Mouse (Mus musculus): ENCODE data around the gene Ak2. TPM values are rescaled to one million over a fixed set of nuclear protein-coding genes. Genes with fewer than 3 reads are reported as not detected.
A peak's percentile ranks its signal among the peaks of the same experiment; 100 is the strongest.

The Ak2 gene
- polyA plus RNA-seq, 1 experiment from 2014 or later, result 276 TPM

DNA sequence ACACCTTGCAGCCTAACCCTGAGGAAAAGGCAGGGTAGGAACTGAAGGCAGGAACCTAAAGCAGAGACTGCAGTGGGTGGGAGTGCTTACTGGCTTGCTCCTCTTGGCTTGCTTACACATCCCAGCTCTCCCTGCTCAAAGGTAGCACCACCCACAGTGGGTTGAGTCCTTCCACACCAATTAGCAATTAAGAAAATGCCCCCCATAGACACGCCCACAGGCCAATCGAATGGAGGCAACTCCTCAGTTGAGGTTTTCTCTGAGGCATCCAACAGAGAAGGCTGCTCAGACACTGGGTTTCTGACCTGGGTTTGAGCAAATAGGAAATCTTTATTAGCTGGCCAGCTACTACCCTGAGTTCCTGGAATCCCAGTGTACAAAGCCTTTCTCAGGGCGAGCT, 2.8 kb upstream of the Ak2 start:
- Histone ChIP-seq H3K27me3 (ENCODE audit: insufficient read depth, low read length) (no peaks in the 10 kb centered on the region), H3K36me3 (replicated peaks; ENCODE audit: insufficient read depth, low read length) (no peaks in the 10 kb centered on the region)
- ATAC-seq, result no peak

GRCm38 (mm10) chr4:128989678-128990077, 2.1 kb upstream of the Ak2 start:
- ATAC-seq (no peak), DNase-seq (no peak)
- no peaks in the 10 kb centered on the region; the same call in 1 of the 2 replicates for H3K36me3 ChIP-seq (replicated peaks; ENCODE audit: insufficient read depth, low read length)
- no peak overlapping the region for H3K9ac ChIP-seq (replicated peaks)
- H3K9me3 ChIP-seq (ENCODE audit: low read length), result no peaks in the 10 kb centered on the region
- peak overlapping the region; percentile 36; the same call in 1 of the 2 replicates for H3K27ac ChIP-seq (ENCODE audit: low read depth)
- H3K4me3 ChIP-seq (ENCODE audit: low read depth, low read length), result no peak overlapping the region
- H3K4me1 ChIP-seq (ENCODE audit: insufficient read depth), result peaks cover 12% of the 10 kb centered on the region
- no peak for TF ChIP-seq CTCF (IDR thresholded peaks at IDR 0.05; ENCODE audit: low read depth)
- TF ChIP-seq EP300 (IDR thresholded peaks at IDR 0.05; ENCODE audit: low read depth), result no peak
- no peak overlapping the region for H3K4me2 ChIP-seq (ENCODE audit: low read depth, low read length)
- no peaks in the 10 kb centered on the region for H3K27me3 ChIP-seq (ENCODE audit: insufficient read depth, low read length)
- 63% methylated on average over 11 of the region's 11 CpGs for WGBS (ENCODE audit: insufficient replicate concordance)

More for the DNA sequence above, 2.8 kb upstream of the Ak2 start:
- H3K4me2 ChIP-seq (ENCODE audit: low read depth, low read length), result no peak overlapping the region
- 75% methylated on average over 3 of the region's 3 CpGs for WGBS (ENCODE audit: insufficient replicate concordance)
- no peaks in the 10 kb centered on the region for H3K9me3 ChIP-seq (ENCODE audit: low read length)
- DNase-seq, result no peak
- TF ChIP-seq CTCF (IDR thresholded peaks at IDR 0.05; ENCODE audit: low read depth) (no peak), EP300 (IDR thresholded peaks at IDR 0.05; ENCODE audit: low read depth) (no peak)
- peaks cover 10% of the 10 kb centered on the region for H3K4me1 ChIP-seq (ENCODE audit: insufficient read depth)
- H3K9ac ChIP-seq (replicated peaks), result no peak overlapping the region
- H3K4me3 ChIP-seq (ENCODE audit: low read depth, low read length), result no peak overlapping the region
- H3K27ac ChIP-seq (ENCODE audit: low read depth), result no peak overlapping the region; the same call in 1 of the 2 replicates

DNA sequence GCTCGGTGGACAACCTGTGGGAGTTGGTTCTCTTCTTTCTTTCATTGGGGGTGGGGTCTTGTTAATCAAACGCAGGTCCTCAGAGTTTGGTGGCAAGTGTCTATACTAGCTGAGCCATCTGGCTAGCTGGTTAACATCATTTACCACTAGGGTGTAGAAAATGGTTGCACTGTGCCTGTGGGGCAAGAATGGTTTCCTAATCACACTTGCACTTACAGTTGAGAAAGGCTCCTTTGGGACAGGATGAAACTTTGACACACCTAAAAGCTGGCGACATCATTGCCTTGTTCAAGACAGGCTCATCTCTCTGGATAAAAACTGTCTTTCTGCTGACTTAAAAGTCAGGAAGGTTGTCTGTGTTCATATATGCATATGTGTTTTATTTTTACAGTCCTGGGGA, 418 bp downstream of the Ak2 start:
- no peak overlapping the region for H3K9ac ChIP-seq (replicated peaks)
- peak overlapping the region; percentile 50 for H3K27ac ChIP-seq (ENCODE audit: low read depth)
- no peak overlapping the region for H3K4me3 ChIP-seq (ENCODE audit: low read depth, low read length)
- 78% methylated on average over 3 of the region's 3 CpGs for WGBS (ENCODE audit: insufficient replicate concordance)
- 0 out of 2 replicates have a peak overlapping the region, but pooled peaks have one; percentile 98 for H3K4me2 ChIP-seq (ENCODE audit: low read depth, low read length)
- H3K9me3 ChIP-seq (ENCODE audit: low read length), result no peaks in the 10 kb centered on the region
- H3K4me1 ChIP-seq (ENCODE audit: insufficient read depth), result peaks cover 32% of the 10 kb centered on the region
- peaks cover 7% of the 10 kb centered on the region; the same call in 1 of the 2 replicates for H3K36me3 ChIP-seq (replicated peaks; ENCODE audit: insufficient read depth, low read length)
- no peak for TF ChIP-seq EP300 (IDR thresholded peaks at IDR 0.05; ENCODE audit: low read depth)
- TF ChIP-seq CTCF (IDR thresholded peaks at IDR 0.05; ENCODE audit: low read depth), result 0 out of 2 replicates have a peak, but pooled peaks have one; percentile 8
- ATAC-seq, result no peak
- no peaks in the 10 kb centered on the region for H3K27me3 ChIP-seq (ENCODE audit: insufficient read depth, low read length)
- DNase-seq, result no peak

DNA sequence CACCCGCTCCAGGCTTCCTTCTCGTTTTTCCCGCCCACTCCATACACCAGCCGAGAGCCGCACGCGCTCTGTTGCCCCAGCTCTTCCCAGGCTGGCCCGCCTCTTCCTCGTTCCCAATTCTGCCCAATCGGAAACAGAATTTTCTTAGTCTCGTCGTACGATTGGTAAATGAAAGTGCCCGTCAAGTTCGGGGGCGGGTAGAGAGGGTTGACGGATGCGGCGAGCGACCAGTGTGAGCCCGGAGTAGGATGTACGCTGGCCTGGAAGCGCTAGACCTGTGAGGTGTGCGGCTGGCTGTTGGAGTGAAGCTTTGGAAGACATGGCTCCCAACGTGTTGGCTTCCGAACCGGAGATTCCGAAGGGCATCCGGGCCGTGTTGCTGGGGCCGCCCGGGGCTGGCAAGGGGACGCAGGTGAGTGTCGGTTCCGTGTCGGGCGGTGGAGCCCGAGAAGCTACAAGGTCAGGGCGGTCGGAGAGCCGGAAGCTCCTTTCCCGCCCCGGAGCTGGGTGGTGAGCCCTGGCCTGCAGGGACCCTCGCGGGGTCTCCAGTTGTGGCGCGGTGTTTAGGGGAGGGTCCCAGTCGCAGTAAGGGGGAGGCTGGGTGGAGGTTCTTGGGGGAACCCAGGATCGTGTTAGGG, 1.4 kb downstream of the Ak2 start:
- Histone ChIP-seq H3K9ac (replicated peaks) (peak overlapping the region; percentile 88), H3K36me3 (replicated peaks; ENCODE audit: insufficient read depth, low read length) (peaks cover 14% of the 10 kb centered on the region; the same call in 1 of the 2 replicates), H3K9me3 (ENCODE audit: low read length) (no peaks in the 10 kb centered on the region), H3K4me3 (ENCODE audit: low read depth, low read length) (peak overlapping the region; percentile 83), H3K4me1 (ENCODE audit: insufficient read depth) (peaks cover 36% of the 10 kb centered on the region), H3K27ac (ENCODE audit: low read depth) (peak overlapping the region; percentile 96), H3K4me2 (ENCODE audit: low read depth, low read length) (peak overlapping the region; percentile 98), H3K27me3 (ENCODE audit: insufficient read depth, low read length) (no peaks in the 10 kb centered on the region)
- TF ChIP-seq CTCF (IDR thresholded peaks at IDR 0.05; ENCODE audit: low read depth) (no peak), EP300 (IDR thresholded peaks at IDR 0.05; ENCODE audit: low read depth) (peak; percentile 59; the same call in 1 of the 2 replicates)
- peak; percentile 98 for ATAC-seq
- WGBS (ENCODE audit: insufficient replicate concordance), result under 1% methylated on average over 49 of the region's 49 CpGs
- DNase-seq, result peak; percentile 97

DNA sequence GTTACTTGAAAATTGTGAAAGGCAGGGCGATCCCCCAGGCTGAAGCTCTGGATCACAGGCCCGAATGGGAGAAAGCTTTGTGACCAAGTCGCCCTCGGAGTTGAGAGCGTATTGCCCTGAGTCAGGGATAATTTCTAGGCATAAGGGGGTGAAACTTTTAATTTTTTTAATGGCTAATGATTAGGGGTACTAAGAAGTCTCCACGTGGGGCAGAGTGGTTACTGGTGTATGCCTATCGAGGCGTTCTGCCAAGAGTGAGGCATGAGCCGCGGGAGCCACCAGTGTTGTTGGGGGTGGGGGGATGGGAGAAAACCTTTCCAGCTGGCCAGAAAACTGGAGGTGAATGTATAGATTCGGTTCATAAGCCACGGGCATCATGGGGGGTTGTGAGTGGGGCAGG, 1.9 kb downstream of the Ak2 start:
- H3K9me3 ChIP-seq (ENCODE audit: low read length), result no peaks in the 10 kb centered on the region
- peak overlapping the region; percentile 98 for H3K4me2 ChIP-seq (ENCODE audit: low read depth, low read length)
- H3K36me3 ChIP-seq (replicated peaks; ENCODE audit: insufficient read depth, low read length), result peaks cover 19% of the 10 kb centered on the region
- ATAC-seq, result no peak; the same call in none of the 2 replicates
- peaks cover 36% of the 10 kb centered on the region for H3K4me1 ChIP-seq (ENCODE audit: insufficient read depth)
- peak overlapping the region; percentile 83 for H3K4me3 ChIP-seq (ENCODE audit: low read depth, low read length)
- DNase-seq, result peak; percentile 55
- H3K27ac ChIP-seq (ENCODE audit: low read depth), result peak overlapping the region; percentile 96
- peak overlapping the region; percentile 88 for H3K9ac ChIP-seq (replicated peaks)
- WGBS (ENCODE audit: insufficient replicate concordance), result 2% methylated on average over 12 of the region's 12 CpGs
- TF ChIP-seq CTCF (IDR thresholded peaks at IDR 0.05; ENCODE audit: low read depth), result no peak
- TF ChIP-seq EP300 (IDR thresholded peaks at IDR 0.05; ENCODE audit: low read depth), result no peak
- H3K27me3 ChIP-seq (ENCODE audit: insufficient read depth, low read length), result no peaks in the 10 kb centered on the region

DNA sequence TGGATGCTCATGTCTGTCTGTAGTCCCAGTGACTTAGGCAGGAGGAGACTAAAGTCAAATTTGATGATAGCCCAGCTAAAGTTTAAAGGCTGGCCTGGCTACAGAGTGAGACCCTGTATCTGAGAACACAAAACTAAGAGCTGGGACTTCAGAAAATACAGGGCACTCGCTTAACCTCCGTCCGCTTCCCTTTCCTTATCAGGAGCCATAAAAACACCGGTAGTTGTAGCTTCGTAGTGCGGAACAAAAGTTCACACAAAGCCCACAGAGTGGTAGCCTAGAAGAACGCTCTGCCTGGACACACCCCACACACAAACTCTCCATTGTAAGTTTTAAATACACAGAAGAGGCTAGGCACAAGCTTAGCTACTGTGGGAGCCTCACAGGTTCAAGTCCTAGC, 3.5 kb downstream of the Ak2 start:
- H3K4me3 ChIP-seq (ENCODE audit: low read depth, low read length), result no peak overlapping the region
- peaks cover 32% of the 10 kb centered on the region for H3K36me3 ChIP-seq (replicated peaks; ENCODE audit: insufficient read depth, low read length)
- 58% methylated on average over 7 of the region's 7 CpGs for WGBS (ENCODE audit: insufficient replicate concordance)
- no peak for DNase-seq
- H3K4me2 ChIP-seq (ENCODE audit: low read depth, low read length), result peak overlapping the region; percentile 98
- no peaks in the 10 kb centered on the region for H3K27me3 ChIP-seq (ENCODE audit: insufficient read depth, low read length)
- TF ChIP-seq CTCF (IDR thresholded peaks at IDR 0.05; ENCODE audit: low read depth), result no peak
- no peak for TF ChIP-seq EP300 (IDR thresholded peaks at IDR 0.05; ENCODE audit: low read depth)
- peak overlapping the region; percentile 6; the same call in 1 of the 2 replicates for H3K9ac ChIP-seq (replicated peaks)
- peaks cover 38% of the 10 kb centered on the region for H3K4me1 ChIP-seq (ENCODE audit: insufficient read depth)
- no peaks in the 10 kb centered on the region for H3K9me3 ChIP-seq (ENCODE audit: low read length)
- no peak for ATAC-seq
- peak overlapping the region; percentile 96 for H3K27ac ChIP-seq (ENCODE audit: low read depth)
